In genomic region chr12:54984701-54985256, GRCm38 (mm10) we compare ENCODE assay signal across 9 mouse cellular contexts. TPM values are rescaled to one million over a fixed set of nuclear protein-coding genes. Genes with fewer than 3 reads are reported as not detected.
A peak's percentile ranks its signal among the peaks of the same experiment; 100 is the strongest.
DNase-seq lines count a peak whose midpoint lies in the region; ATAC-seq and TF ChIP-seq lines count a peak whose summit lies in the region.
"Had no signal": no experiment of that assay in that cellular context is flagged by ENCODE, and none has a peak within 500 bp of the region (broad histone marks: within the 10 kb centered on the region; RNA-seq: fewer than 3 reads in every experiment).

No protein-coding gene starts in this region.

- H3K4me2 ChIP-seq in CH12.LX (ENCODE audit: insufficient read depth, low read depth, poor library complexity, severe bottlenecking), result peak overlapping the region; percentile 93
- H3K4me2 ChIP-seq in heart, embryonic 15.5 days, result peak overlapping the region; percentile 94
- peak overlapping the region; percentile 86 for H3K4me2 ChIP-seq in lung, embryonic 16.5 days (ENCODE audit: low read depth, low read length)

- dilution Hi-C loops in CH12.LX (cut with MboI; ENCODE audit: extremely low pct_ligation_motif_present, extremely low pct_unique_long_range_greater_than_20kb, low sequenced_read_pairs), result no loop called here

- in situ Hi-C loops in CH12.LX (cut with MboI; ENCODE audit: low pct_ligation_motif_present, low pct_unique_long_range_greater_than_20kb, low sequenced_read_pairs), result no loop called here

- peak overlapping the region; percentile 81 for H3K27ac ChIP-seq in CH12.LX (ENCODE audit: insufficient read depth, low read depth)
- peak overlapping the region; percentile 91 for H3K27ac ChIP-seq in heart, embryonic 15.5 days
- peak overlapping the region; percentile 94 for H3K27ac ChIP-seq in lung, embryonic 16.5 days (ENCODE audit: low read length)
- H3K27ac ChIP-seq in olfactory bulb, adult 2 months (ENCODE audit: insufficient read depth, low read depth, low read length), result no peak overlapping the region

- peaks cover 51% of the 10 kb centered on the region for H3K79me2 ChIP-seq in CH12.LX (replicated peaks; ENCODE audit: control insufficient read depth, extremely low read depth, insufficient read depth, poor library complexity, severe bottlenecking)

- TF ChIP-seq CTCF in CH12.LX (conservative IDR thresholded peaks at IDR 0.05 in 1 of 2, IDR thresholded peaks at IDR 0.05 in 1 of 2; ENCODE audit: low read depth in 2 of 2, low read length in 2 of 2), result no peak
- no peak for TF ChIP-seq CTCF in olfactory bulb, adult 2 months (IDR thresholded peaks at IDR 0.05; ENCODE audit: insufficient read depth, low read depth, low read length)

- peaks cover 8 to 45% of the 10 kb centered on the region in 2 experiments for H3K4me1 ChIP-seq in CH12.LX (ENCODE audit: control insufficient read depth in 1 of 2, insufficient read depth in 2 of 2)
- H3K4me1 ChIP-seq in heart, embryonic 15.5 days (replicated peaks), result peaks cover 7% of the 10 kb centered on the region
- H3K4me1 ChIP-seq in lung, embryonic 16.5 days (replicated peaks; ENCODE audit: control insufficient read depth, insufficient read depth, low read length), result peaks cover 8% of the 10 kb centered on the region; the same call in 1 of the 2 replicates
- peaks cover 5% of the 10 kb centered on the region; the same call in 1 of the 2 replicates for H3K4me1 ChIP-seq in olfactory bulb, adult 2 months (ENCODE audit: control insufficient read depth, insufficient read depth, low read length)

- peaks cover 18 to 36% of the 10 kb centered on the region in 2 experiments for H3K36me3 ChIP-seq in CH12.LX (replicated peaks in 1 of 2; ENCODE audit: control insufficient read depth in 1 of 2, insufficient read depth in 1 of 2, low read length in 1 of 2)
- H3K36me3 ChIP-seq in heart, embryonic 15.5 days, result no peaks in the 10 kb centered on the region
- H3K36me3 ChIP-seq in lung, embryonic 16.5 days (ENCODE audit: control insufficient read depth, insufficient read depth, low read length), result no peaks in the 10 kb centered on the region

- peak overlapping the region; percentile 96 for H3K9ac ChIP-seq in CH12.LX (ENCODE audit: insufficient read depth, low read depth)
- H3K9ac ChIP-seq in heart, embryonic 15.5 days, result peak overlapping the region; percentile 91
- H3K9ac ChIP-seq in lung, embryonic 16.5 days (ENCODE audit: low read length), result peak overlapping the region; percentile 88

- no peaks in the 10 kb centered on the region for H3K27me3 ChIP-seq in CH12.LX (replicated peaks)
- no peaks in the 10 kb centered on the region for H3K27me3 ChIP-seq in heart, embryonic 15.5 days
- H3K27me3 ChIP-seq in lung, embryonic 16.5 days (ENCODE audit: control insufficient read depth, insufficient read depth, low read depth, low read length), result no peaks in the 10 kb centered on the region

- no peak for TF ChIP-seq EP300 in CH12.LX (IDR thresholded peaks at IDR 0.05; ENCODE audit: low read length)

- no peaks in the 10 kb centered on the region for H3K9me3 ChIP-seq in CH12.LX (replicated peaks; ENCODE audit: low read length)
- no peaks in the 10 kb centered on the region for H3K9me3 ChIP-seq in heart, embryonic 15.5 days (replicated peaks)
- H3K9me3 ChIP-seq in lung, embryonic 16.5 days (ENCODE audit: control insufficient read depth, low read length), result no peaks in the 10 kb centered on the region

- peak; percentile 77 for TF ChIP-seq POLR2A in CH12.LX (IDR thresholded peaks at IDR 0.05; ENCODE audit: low read depth, low read length)
- no peak for TF ChIP-seq POLR2A in olfactory bulb, adult 2 months (IDR thresholded peaks at IDR 0.05; ENCODE audit: insufficient read depth, low read depth, low read length)

- 0% methylated on average over 42 of the region's 42 CpGs for WGBS in heart, embryonic 15.5 days
- WGBS in lung, embryonic 16.5 days, result 1% methylated on average over 42 of the region's 42 CpGs
- 1% methylated on average over 42 of the region's 42 CpGs for WGBS in olfactory bulb, adult 2 months

- no peak for TF ChIP-seq RAD21 in CH12.LX (IDR thresholded peaks at IDR 0.05; ENCODE audit: low read depth, low read length)

- peak; percentile 87 for ATAC-seq in erythroblast, adult 5-6 weeks (replicated peaks; ENCODE audit: low FRiP score, poor library complexity, severe bottlenecking)
- ATAC-seq in heart, embryonic 15.5 days (replicated peaks; ENCODE audit: insufficient number of reproducible peaks, insufficient read depth, low FRiP score, low read depth), result peak; percentile 75
- peak; percentile 79 for ATAC-seq in lung, embryonic 16.5 days (ENCODE audit: low read depth)

- DNase-seq in CH12.LX (ENCODE audit: extremely low read depth), result peak; percentile 81
- DNase-seq in adrenal gland, postnatal 36 days, result peak; percentile 87 to 88
- DNase-seq in kidney, postnatal 25 days, result peak; percentile 70 to 83
- peak; percentile 43 to 60 for DNase-seq in thymus, postnatal 10 days (ENCODE audit: low spot score in 2 of 2)

- peak overlapping the region; percentile 58 to 79 (median 79) for H3K4me3 ChIP-seq in CH12.LX (replicated peaks in 1 of 3; ENCODE audit: low read depth in 2 of 3, low read length in 2 of 3, poor library complexity in 1 of 3)
- peak overlapping the region; percentile 91 for H3K4me3 ChIP-seq in heart, embryonic 15.5 days
- peak overlapping the region; percentile 93 for H3K4me3 ChIP-seq in lung, embryonic 16.5 days (ENCODE audit: low read length)
- peak overlapping the region; percentile 98 for H3K4me3 ChIP-seq in olfactory bulb, adult 2 months (ENCODE audit: insufficient read depth, low read depth, low read length)

TF ChIP-seq in CH12.LX, 34 proteins besides CTCF, POLR2A, EP300 and RAD21:
- peak; percentile 57 for TF ChIP-seq MAX (IDR thresholded peaks at IDR 0.05; ENCODE audit: low read length)
- peak; percentile 55; the same call in 1 of the 2 replicates for TF ChIP-seq SIN3A (IDR thresholded peaks at IDR 0.05; ENCODE audit: low read length)
- no peak; the same call in 1 of the 2 replicates for TF ChIP-seq MEF2A (IDR thresholded peaks at IDR 0.05; ENCODE audit: borderline replicate concordance, low read depth, low read length)
- TF ChIP-seq ELF1 (IDR thresholded peaks at IDR 0.05; ENCODE audit: low read depth, low read length), result no peak
- TF ChIP-seq HCFC1 (IDR thresholded peaks at IDR 0.05; ENCODE audit: low read depth, low read length), result peak; percentile 14; the same call in 1 of the 2 replicates
- peak; percentile 30; the same call in 1 of the 2 replicates for TF ChIP-seq TCF12 (IDR thresholded peaks at IDR 0.05; ENCODE audit: low read depth, low read length)
- 0 out of 2 replicates have a peak, but pooled peaks have one; percentile 19 for TF ChIP-seq KAT2A (IDR thresholded peaks at IDR 0.05; ENCODE audit: insufficient replicate concordance, low read length)
- TF ChIP-seq TBP (conservative IDR thresholded peaks at IDR 0.05; ENCODE audit: low read depth, low read length), result 0 out of 2 replicates have a peak, but pooled peaks have one; percentile 58
- 0 out of 2 replicates have a peak, but pooled peaks have one; percentile 2 for TF ChIP-seq MAZ (IDR thresholded peaks at IDR 0.05; ENCODE audit: low read depth, low read length)
- TF ChIP-seq ZC3H11A (IDR thresholded peaks at IDR 0.05; ENCODE audit: low read depth, low read length), result no peak
- peak; percentile 61 for TF ChIP-seq NELFE (IDR thresholded peaks at IDR 0.05; ENCODE audit: low read depth, low read length)
- no peak for TF ChIP-seq CHD2 (IDR thresholded peaks at IDR 0.05; ENCODE audit: low read length)
- TF ChIP-seq MYC (IDR thresholded peaks at IDR 0.05; ENCODE audit: low read depth, low read length), result peak; percentile 35; the same call in 1 of the 2 replicates
- peak; percentile 81 for TF ChIP-seq MXI1 (IDR thresholded peaks at IDR 0.05; ENCODE audit: low read depth, low read length)

RNA-seq across cellular contexts. Expression of gene Gm20403, which starts 1.6 kb away (rescaled TPM):
- total RNA-seq in CH12.LX (2012; rRNA removed) (not detected in 2 replicates), CH12.LX (2014; rRNA removed) (not detected in 2 replicates)
- not detected in 2 replicates for polyA plus RNA-seq in CH12.LX (2012; ENCODE audit: insufficient read length, low read depth)
- total RNA-seq in adrenal gland, postnatal 36 days (2021), result not detected
- not detected in 2 replicates for total RNA-seq in erythroblast, adult 5-6 weeks (2015; ENCODE audit: low replicate concordance)
- not detected in 2 replicates for total RNA-seq in erythroblast, adult 5-6 weeks (2017; ENCODE audit: low replicate concordance)
- not detected in 2 replicates for polyA plus RNA-seq in heart, embryonic 15.5 days (2015; fragmentation: Nextera tagmentation; extraction: Ambion mirVana)
- not detected in 2 replicates for polyA plus RNA-seq in lung, embryonic 16.5 days (2015; fragmentation: Nextera tagmentation; extraction: Ambion mirVana)
- polyA plus RNA-seq in olfactory bulb, adult 2 months (2012; ENCODE audit: insufficient read depth, insufficient read length, low replicate concordance, missing spikeins), result not detected in 2 replicates
- total RNA-seq: layer of hippocampus, adult 18-20 months had no signal

RNA-seq across cellular contexts. Expression of gene Baz1a, which starts 29.4 kb away (rescaled TPM):
- 41.7 and 51.2 TPM in 2 replicates for total RNA-seq in CH12.LX (2012; rRNA removed)
- 89.0 and 95.0 TPM in 2 replicates for total RNA-seq in CH12.LX (2014; rRNA removed)
- 55.6 and 56.0 TPM in 2 replicates for polyA plus RNA-seq in CH12.LX (2012; ENCODE audit: insufficient read length, low read depth)
- 10 to 100 TPM; 19.7 to 35.8 TPM for total RNA-seq in adrenal gland, postnatal 36 days (2021)
- 80.5 and 122 TPM in 2 replicates for total RNA-seq in erythroblast, adult 5-6 weeks (2015; ENCODE audit: low replicate concordance)
- total RNA-seq in erythroblast, adult 5-6 weeks (2017; ENCODE audit: low replicate concordance), result 52.7 and 55.5 TPM in 2 replicates
- polyA plus RNA-seq in heart, embryonic 15.5 days (2015; fragmentation: Nextera tagmentation; extraction: Ambion mirVana), result 10.3 and 13.3 TPM in 2 replicates
- polyA plus RNA-seq in lung, embryonic 16.5 days (2015; fragmentation: Nextera tagmentation; extraction: Ambion mirVana), result 15.6 and 17.7 TPM in 2 replicates
- not detected in 2 replicates for polyA plus RNA-seq in olfactory bulb, adult 2 months (2012; ENCODE audit: insufficient read depth, insufficient read length, low replicate concordance, missing spikeins)

Comparison
In these comparisons a context has a peak if more than half of its experiments do, and no peak if none do; other contexts are left out.
1. RNA of gene Baz1a, which starts 29.4 kb away (polyA plus RNA-seq): 55.6 to 56.0 TPM in CH12.LX, 15.6 to 17.7 TPM in lung, embryonic 16.5 days and 10.3 to 13.3 TPM in heart, embryonic 15.5 days; not detected in olfactory bulb, adult 2 months; every median in the first group is over 10 times any median in the second.
2. Peak in every context shown above with its lines, with median percentiles within 50 percentile points of each other: DNase-seq, H3K4me2 ChIP-seq, H3K4me3 ChIP-seq, H3K9ac ChIP-seq and ATAC-seq.